Mouse (Mus musculus) T-helper 1 cell (primary cell): ENCODE measurements at regions not wholly inside any gene's neighbourhood (a gene's known extent, or its start where the extent isn't known, plus 50 kb on each side); places are given as distances from the start of the nearest gene placed in this dataset.

Experiments
- in situ Hi-C: fragments of 300-600 bp; cut with MboI, MseI; formaldehyde crosslinking; loops from one replicate; pipeline ENCODE4 v1.15.1; 2025; ENCODE audit warnings: high pct_unique_total_duplicates

GRCm38 (mm10) chr6:111883946-111884345 lies 389.6 kb upstream of the Lmcd1 start:
- in situ Hi-C loops: no loop called here

- in situ Hi-C loops: no loop called here
Observed at GRCm38 (mm10) chr6:111911997-111912396, 361.6 kb upstream of the Lmcd1 start.

GRCm38 (mm10) chr6:111913771-111914405 lies 359.7 kb upstream of the Lmcd1 start:
- in situ Hi-C loops: no loop called here

DNA sequence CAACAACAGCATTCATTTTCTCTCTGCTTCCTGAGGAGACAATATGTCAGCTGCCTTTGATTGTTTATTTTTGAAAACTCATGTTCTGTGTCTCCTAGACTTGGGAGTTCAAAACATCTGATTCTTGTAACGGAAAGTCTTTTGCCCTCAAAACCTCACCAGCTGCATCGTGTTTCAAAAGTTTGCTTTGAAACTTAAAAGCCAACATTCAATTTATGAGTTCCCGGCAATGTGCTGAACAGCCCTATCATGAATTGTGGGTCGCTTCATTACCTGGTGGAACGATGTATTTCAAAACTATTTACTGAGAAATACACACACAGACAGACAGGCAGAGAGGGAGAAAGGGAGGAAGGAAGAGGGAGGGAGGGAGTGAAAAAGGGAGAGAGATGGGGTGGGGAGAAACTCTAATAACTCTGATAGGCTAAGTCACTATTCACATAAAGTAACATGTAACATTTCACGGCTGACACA lies 356.3 kb upstream of the Lmcd1 start:
- in situ Hi-C loops: no loop called here

GRCm38 (mm10) chr6:111917868-111918597 lies 355.5 kb upstream of the Lmcd1 start:
- in situ Hi-C loops: no loop called here

- in situ Hi-C loops: no loop called here
Observed at GRCm38 (mm10) chr6:111932596-111932995, 341.0 kb upstream of the Lmcd1 start.

DNA sequence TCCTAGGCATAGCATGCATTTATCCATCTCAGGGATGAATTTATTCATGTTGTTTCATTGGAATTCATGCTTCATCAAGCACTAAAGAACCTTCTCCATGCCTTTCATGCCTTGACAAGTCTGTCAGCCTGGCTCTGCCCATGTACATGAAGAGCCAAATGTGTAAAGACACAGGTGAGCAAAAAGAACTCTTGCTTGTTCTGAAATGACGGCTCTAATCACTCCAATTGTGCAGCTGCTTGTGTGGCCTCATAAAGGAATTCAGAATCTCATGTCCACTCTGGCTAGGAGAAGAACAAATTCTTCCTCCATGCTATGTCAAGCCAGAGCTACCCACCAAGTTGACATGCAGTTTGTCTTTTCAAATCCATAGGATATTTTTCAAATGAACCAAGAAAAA lies 319.2 kb upstream of the Lmcd1 start:
- in situ Hi-C loops: no loop called here

DNA sequence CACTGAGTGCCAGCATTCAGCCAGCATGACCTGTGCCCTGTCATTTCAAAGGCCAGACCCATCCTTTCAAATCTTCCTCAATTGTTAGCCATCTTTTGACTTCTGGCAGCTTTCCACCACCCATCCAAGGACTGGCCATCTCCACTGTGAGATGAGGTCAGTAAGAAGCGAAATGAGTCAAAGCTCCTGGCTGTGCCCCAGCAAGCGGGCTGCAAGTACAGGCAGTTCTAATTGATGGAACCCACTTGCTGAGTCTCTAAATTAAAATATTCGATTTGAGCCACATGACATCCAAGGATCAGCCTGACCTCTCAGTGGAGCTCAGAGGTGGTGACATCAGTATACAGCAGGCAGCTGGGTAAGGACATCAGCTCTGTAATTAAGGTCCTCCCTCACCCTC lies 307.8 kb upstream of the Lmcd1 start:
- in situ Hi-C loops: no loop called here

- in situ Hi-C loops: no loop called here
Observed at GRCm38 (mm10) chr6:111985452-111985851, 288.1 kb upstream of the Lmcd1 start.

GRCm38 (mm10) chr6:111995823-111996222 lies 277.7 kb upstream of the Lmcd1 start:
- in situ Hi-C loops: loop anchor here (10.0 kb wide), 1 partner anchor 241 kb away; no protein-coding TSS in a partner anchor

DNA sequence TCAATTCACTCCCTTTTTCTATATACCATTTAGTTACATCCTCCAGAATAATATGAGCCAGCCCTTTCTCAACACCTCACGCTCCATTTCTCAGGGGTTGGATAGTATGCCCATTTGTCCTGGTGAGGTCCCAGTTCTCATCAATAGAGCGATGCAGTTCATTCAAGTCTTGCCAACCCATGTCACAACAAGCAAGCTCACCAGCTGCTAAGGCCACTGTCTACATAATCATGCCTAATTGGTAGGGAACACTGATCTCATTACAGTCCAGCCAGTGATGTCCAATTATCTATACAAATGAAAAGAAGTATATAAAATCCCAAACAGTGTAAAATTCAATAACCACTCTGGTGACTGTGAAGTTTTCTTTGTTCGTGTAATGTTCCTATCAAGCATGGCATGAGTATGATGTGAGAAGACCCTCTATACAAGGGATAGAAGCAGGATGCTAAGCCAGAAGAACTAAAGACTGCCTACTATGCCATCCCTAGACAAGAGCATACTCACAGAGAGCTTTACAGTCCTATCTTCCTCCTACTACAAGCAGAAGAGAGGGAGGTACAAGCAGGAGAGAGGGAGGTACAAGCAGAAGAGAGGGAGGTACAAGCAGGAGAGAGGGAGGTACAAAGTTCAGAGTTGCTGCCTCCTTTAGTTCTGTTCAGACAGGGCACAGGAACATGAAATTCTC lies 269.6 kb upstream of the Lmcd1 start:
- in situ Hi-C loops: no loop called here

- in situ Hi-C loops: no loop called here
Observed at GRCm38 (mm10) chr6:112026261-112027205, 247.0 kb upstream of the Lmcd1 start.

GRCm38 (mm10) chr6:112050548-112051184 lies 222.9 kb upstream of the Lmcd1 start:
- in situ Hi-C loops: no loop called here

- in situ Hi-C loops: no loop called here
Observed at GRCm38 (mm10) chr6:112052193-112052592, 221.4 kb upstream of the Lmcd1 start.

DNA sequence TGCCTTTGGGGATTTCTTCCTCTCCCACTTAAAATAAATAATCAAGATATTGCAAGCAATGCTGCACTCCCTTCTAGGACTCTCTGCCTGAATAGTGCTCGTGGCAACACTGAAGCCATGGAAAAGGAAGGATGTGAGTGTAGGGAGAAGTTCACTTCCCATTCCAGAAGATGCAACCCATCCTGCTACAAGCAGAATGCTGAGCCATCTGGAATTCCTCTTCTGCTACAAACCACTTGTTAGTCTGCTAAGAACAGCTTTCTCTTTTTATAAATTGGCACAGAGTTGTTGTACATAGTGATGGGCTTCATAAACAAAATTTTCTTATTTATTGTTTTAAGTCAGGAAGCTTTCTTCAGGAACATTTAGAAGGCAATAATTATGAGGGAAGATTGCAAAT lies 215.7 kb upstream of the Lmcd1 start:
- in situ Hi-C loops: no loop called here

DNA sequence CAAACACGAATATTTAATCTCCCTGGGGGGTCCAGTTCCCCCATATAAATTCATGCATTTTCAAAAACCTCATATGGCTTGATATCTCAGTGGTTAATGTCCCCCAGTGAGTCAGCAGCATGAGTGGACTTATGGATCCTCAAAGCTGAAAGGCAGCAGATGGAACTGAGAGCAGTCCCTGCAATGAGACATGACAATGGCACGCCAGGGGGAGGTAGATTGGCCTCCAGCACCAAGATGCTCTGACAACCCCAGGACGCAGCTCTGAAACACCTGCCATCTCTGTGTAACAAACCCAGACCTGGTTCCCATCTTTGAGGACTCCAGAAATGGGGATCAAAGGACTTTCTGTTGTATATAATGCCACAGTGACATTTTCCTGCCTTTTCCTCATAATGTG lies 210.6 kb upstream of the Lmcd1 start:
- in situ Hi-C loops: no loop called here

DNA sequence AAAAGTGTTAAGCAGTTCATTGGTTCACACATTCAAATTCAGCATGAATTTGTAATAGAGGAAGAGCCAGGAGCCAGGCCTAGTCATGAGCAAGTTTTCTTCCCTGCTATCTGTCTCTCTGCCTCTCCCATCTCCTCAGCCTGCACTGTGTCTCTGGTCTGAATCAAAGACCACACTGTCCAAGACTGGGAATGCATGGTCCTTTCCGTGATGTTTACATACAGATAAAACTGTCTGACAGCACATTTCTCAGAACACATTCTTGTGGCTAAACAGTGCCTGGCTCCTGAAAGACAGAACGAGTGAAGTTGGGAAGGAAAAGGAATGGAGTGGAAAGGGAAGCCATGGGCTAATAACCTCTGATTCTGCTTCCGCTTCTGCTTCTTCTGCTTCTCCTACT lies 183.0 kb upstream of the Lmcd1 start:
- in situ Hi-C loops: no loop called here

DNA sequence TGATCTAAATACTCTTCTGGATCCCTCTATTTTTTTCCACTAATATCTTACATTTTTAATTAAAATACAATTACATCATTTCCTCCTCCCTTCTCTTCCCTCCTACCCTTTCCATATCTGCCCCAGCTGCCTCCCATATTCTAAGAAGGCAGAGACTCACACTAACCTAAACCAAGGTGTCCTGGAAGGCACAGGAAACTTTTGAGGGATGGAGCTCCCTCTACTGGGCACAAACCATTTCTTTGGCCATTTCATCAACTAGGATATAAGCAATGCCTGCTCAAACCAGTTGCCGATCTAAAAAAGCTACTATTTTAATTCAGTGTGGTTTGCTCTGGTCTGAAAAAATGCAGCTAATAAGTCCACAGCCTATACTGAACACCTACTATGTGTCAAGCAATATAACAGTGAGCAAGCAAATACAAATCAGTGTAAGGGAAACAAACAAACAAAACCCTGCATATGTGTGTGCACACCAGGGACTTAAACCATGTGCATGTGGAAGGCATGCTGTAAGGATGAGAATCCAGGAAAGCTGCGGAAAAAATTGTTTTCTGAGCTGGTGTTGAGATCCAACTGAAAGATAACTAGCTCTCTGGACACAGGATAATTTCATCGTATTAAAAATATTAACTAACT lies 182.3 kb upstream of the Lmcd1 start:
- in situ Hi-C loops: no loop called here

- in situ Hi-C loops: no loop called here
Observed at GRCm38 (mm10) chr6:112093300-112093699, 180.3 kb upstream of the Lmcd1 start.

- in situ Hi-C loops: no loop called here
Observed at GRCm38 (mm10) chr6:112097699-112098098, 175.9 kb upstream of the Lmcd1 start.

- in situ Hi-C loops: no loop called here
Observed at GRCm38 (mm10) chr6:112108651-112109050, 164.9 kb upstream of the Lmcd1 start.
